Mouse (Mus musculus) subcutaneous adipose tissue, adult 2 months (tissue): ENCODE measurements around the gene Jmy. TPM values are rescaled to one million over a fixed set of nuclear protein-coding genes. Genes with fewer than 3 reads are reported as not detected.

Experiments used
- polyA plus RNA-seq: library from polyadenylated mRNA; depleted of rRNA; stranded (reverse); fragments of >200 nt; gene quantifications from 2 replicates; pipeline ENCODE4 v1.2.3, GENCODE M21; 2012; ENCODE audit warnings: low replicate concordance; rRNA removed

Jmy gene
- 4.8 and 31.0 TPM in 2 replicates for polyA plus RNA-seq

DNA sequence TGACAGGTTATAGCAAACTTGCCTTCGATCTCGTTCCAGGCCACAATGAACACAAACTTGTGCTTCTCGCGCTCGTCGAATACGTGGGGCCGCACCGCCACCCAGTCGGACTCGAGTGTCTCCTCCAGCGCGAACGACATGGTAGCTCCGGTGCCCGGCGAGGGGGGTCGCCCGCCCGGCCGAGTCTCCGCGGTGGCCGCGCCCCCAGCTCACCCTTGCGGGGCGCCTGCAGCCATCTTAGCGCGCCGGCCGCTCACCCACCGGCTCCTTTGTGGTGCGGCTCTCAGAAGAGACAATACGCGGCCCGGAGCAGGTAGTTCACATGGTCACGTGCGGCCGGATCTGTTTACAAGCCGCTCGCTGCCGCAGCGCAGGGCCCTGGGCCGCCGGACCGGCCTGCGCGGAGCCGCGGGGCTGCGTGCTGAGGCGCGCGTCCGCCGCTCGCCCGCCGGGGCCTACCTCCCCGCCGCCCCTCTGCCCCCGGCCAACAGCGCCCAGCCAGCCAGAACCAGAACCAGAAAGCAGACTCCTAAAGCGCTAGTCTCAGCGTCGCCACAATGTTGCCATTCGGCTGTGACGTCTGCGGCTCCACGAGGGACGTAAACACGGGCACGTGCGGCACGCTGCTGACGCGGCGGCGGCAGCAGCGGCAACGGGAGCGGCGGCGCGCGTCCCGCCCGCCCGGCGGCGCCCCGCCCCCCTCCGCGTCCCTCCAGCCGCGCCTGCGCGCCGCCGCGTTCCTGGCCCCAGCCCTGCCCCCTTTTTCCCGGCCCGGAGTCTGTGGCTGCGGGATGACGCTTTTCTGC lies at the start of gene Jmy:
Gene Jmy (minus strand): TSS at position 642 of the 806 bp plus-strand sequence.

Other genes starting within 250 kb of the Jmy start
- 2.1 and 5.4 TPM in 2 replicates for gene Homer1, start 200.2 kb downstream of the Jmy start, polyA plus RNA-seq
- 0.13 TPM in 1 of 2 replicates, not detected in the other for gene Bhmt, start 138.2 kb upstream of the Jmy start, polyA plus RNA-seq
- not detected in 2 replicates for gene Bhmt2, start 174.5 kb upstream of the Jmy start, polyA plus RNA-seq
- gene Dmgdh, start 174.6 kb upstream of the Jmy start, polyA plus RNA-seq = not detected in 2 replicates